Mouse (Mus musculus) left cerebral cortex, adult 18-20 months (tissue): ENCODE results near the gene Gm4131. TPM values are rescaled to one million over a fixed set of nuclear protein-coding genes. Genes with fewer than 3 reads are reported as not detected.

Experiments used
- DNase-seq, 2 experiments: peaks; one replicate each; pipeline ENCODE4 v3.0.0; 2021 to 2022; ENCODE audit warnings: low spot score in 2 of 2, mixed read lengths in 1 of 2
- total RNA-seq, 2 experiments: library from RNA; stranded (reverse); gene quantifications; 2 replicates each; pipeline ENCODE4 v1.2.3; 2021

The Gm4131 gene
- total RNA-seq, 2 experiments from 2014 or later = not detected

DNA sequence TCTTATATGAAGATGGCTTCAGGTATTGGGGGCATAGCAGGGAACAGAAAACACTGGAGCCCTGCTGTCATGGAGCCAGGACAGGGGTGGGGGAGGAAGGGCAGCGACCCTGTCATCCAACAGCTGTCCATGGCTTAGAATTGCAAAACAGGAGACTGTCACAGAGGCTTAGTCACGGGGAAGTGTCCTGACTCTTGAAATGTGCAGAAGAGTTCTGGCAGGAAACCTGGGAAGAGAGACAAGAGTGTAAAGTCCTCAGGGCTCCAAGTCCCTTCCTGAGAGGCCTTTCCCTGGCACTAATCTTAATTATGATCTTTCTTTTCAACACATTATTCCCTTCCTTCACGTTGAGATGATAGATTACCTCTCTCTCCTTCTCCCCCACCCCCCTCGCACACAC lies 16.6 kb downstream of the Gm4131 start:
- no peak for DNase-seq

DNA sequence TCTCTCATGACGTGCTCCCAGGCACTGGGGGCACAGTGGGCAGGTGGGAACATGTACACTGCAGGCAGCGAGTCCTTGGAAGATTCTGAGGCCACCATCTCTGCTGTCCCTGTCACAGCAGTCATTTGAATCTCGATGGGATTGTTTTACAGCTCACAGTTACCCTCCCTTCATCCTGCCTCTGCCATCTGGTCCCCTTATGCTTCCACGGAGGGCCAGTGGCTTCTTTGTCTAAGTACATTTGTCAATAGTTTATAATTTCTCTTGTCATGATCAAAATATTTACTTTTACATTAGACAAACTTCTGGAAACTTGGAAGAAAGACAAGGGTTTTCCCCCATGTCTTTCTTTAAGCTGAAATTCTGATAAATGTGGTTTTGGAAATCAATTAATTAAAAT lies 20.0 kb downstream of the Gm4131 start:
- DNase-seq = no peak

DNA sequence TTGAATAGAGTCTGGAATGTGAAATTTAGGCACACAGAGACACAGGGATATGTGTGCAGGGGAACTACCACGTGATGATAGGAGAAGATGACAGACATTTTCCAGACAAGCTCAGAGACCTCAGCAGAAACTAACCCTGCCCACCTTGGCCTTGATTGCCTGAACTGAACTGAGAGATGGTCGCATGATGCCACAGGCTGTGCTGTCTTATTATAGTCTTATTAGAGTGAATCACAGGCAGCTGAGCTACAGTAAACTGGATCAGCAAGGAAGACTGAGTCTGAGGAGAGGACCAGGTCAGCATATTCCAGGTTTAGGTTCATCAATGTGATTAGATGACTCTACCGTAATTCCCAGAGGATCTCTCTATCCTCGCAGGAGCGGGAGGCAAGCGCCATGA lies 20.4 kb downstream of the Gm4131 start:
- DNase-seq = no peak

DNA sequence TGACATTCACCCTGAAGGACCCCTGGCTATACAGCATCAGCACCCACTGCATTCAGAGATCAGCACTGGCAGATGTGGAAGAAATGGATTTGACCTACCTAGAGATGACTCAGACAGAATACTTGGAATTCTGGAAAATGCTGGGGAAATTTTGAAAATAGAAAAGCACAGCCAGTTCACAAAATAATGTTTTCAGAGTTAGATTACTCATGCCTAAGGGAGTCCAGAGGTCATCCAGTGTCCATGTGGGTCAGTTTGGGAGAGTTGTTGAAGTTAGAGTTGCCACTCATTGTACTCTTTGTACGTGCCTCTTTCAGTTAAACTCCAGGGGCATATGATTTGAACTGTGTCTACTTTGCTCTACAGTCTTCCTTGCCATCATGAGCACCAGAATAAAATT lies 25.0 kb downstream of the Gm4131 start:
- DNase-seq = no peak

GRCm38 (mm10) chr14:62539834-62540233 lies 26.9 kb downstream of the Gm4131 start:
- DNase-seq = no peak

GRCm38 (mm10) chr14:62536988-62537387 lies 29.7 kb downstream of the Gm4131 start:
- no peak for DNase-seq

DNA sequence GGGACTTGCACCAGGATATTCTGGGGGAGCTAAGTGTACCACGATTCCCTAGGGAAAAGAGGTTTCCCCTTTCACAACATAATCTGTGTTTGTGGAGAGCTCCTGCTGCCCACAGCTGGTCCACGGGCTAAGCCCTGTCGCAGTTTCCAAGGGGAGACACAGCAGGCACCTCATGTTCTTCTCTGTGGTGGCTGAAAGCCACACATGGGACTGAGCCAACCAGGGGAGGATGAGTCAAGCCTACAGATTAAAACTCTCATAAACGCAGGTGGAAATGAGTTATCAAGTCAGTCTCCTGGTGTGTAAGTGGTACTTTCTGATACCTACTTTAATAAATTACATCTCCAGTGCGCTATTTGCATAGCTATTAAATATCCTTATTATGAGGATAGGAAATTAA lies 30.6 kb downstream of the Gm4131 start:
- no peak for DNase-seq

- DNase-seq = no peak
These were observed 35.8 kb downstream of the Gm4131 start for GRCm38 (mm10) chr14:62530951-62531350.

- DNase-seq = no peak
These were observed 53.9 kb downstream of the Gm4131 start for GRCm38 (mm10) chr14:62512845-62513244.

DNA sequence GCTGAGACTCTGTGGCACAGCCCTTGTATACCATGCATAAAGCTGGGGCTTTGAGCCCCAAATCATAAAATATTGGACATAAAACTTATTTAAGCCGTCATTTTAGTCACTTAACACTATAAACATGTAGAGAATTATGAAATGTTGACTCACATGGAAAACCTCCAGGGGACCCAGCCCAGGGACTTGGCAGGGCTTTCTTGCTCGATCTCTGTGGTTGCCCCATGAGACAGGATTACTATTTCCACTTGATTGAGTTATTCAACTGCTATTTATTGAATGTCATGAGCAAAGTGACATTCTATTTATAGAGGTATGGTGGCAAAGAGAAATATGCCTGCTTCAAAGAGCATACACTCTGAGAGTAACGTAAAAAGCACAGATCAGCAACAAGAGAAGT lies 57.4 kb downstream of the Gm4131 start:
- no peak for DNase-seq

DNA sequence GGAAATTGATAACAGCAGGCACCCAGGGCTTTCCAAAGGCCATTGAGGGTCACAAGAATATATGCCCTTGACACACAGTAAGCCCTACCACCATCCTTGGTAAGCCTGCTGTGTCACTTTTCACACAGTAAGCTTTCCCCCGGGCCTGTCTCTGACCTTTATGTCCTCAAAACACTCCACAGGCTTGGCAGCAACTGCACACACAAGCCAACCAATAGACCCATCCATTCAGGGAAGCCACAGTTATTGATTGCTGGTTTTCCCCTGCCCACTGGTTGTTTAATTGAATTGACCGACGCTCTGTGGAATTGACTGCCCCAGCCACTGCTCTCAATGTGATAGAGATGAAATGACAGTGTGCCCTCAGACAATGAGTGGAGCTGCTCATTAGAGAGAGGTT lies 60.5 kb downstream of the Gm4131 start:
- no peak for DNase-seq

DNA sequence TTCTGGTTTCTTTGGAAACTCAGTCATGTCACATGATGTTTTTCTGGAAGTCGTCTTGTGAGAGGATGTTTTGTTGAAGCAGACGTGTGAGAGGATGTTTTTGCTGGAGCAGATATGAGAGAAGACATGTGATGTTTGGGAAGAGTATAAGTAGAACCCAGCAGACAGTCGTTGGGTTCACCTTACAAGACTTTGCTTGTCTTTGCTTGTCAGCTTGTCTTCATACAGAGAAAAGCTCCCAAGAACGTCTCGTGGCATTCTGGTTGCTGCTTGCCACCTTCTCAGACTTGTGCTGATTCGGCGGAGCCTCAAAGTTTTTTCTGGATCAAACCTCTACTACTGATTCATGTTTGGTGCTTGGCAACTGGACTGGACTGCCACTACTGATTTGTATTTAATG lies 69.3 kb downstream of the Gm4131 start:
- DNase-seq = no peak

GRCm38 (mm10) chr14:62496501-62496900 lies 70.2 kb downstream of the Gm4131 start:
- DNase-seq = no peak

DNA sequence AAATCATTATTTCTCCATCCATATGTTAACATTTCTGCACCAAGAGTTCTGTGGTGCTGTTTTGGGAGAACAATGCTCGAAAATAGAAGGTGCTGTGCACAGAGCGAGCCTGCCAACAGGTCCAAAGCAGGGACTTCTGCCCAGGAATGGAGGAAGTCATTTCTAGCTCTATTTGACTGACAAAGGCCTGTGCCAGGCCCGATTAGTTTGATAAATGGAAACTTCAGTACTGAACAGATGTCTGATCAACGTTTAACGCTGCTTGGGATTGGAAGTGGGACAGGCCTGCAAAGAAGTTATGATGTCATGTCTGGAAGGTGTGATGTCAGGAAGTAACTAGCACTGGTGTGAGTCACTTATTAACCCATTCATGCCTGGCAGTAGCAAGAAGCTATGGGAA lies 73.3 kb downstream of the Gm4131 start:
- DNase-seq = peak in 1 of 2 experiments; percentile 6

DNA sequence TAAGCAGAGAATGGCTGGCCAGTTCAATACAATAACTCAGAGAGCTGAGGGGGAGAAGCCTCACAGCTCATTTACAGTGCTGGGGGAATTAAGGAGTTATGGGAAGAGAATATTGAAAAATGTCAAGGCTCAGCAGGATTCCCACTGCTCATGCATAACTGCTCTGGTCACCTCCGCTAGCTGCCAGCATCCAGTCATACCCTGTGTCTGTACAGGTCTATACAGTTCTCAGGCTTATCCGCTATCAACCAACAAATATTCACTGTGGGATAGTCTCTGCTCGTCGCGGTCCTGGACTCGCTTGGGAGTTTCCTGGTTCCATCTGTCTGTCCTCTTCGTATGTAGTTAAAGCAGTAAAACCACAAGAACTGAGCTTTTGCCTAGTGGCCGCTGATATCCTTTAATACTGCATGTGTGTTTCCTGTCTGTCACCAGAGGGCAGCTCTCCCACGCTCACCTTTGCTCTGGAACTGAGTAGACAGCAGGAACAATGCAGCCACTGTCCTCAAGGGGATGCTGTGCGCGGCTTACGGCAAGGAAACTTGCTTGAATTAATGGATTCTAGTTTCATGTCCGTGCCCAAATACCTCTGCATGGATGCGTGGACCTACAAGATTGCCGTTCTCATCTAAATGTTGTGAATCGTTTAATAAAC lies 74.4 kb downstream of the Gm4131 start:
- peak; percentile 68 to 75 for DNase-seq

DNA sequence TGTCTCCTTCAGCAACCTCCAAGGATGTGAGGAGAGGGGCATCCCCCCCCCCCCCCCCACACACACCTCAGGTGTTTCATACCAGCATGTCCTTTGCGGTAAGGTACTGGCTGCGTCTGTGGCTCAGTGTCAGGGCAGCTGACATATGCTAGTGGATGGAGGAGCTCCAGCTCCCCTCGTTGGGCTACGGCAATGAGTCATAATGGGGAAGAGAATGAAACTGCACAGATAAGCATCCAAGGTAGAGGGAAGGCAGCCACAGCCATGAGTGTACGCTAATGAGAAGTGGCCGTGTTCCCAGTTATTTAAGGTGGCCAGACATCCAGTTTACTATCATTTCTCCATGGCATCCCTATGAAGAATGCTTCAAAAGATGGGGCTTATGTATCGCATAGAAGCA lies 78.5 kb downstream of the Gm4131 start:
- peak in 1 of 2 experiments; percentile 5 for DNase-seq

- DNase-seq = no peak
These were observed 85.3 kb downstream of the Gm4131 start for GRCm38 (mm10) chr14:62481381-62481780.

- DNase-seq = no peak
These were observed 87.3 kb downstream of the Gm4131 start for GRCm38 (mm10) chr14:62479395-62479794.

DNA sequence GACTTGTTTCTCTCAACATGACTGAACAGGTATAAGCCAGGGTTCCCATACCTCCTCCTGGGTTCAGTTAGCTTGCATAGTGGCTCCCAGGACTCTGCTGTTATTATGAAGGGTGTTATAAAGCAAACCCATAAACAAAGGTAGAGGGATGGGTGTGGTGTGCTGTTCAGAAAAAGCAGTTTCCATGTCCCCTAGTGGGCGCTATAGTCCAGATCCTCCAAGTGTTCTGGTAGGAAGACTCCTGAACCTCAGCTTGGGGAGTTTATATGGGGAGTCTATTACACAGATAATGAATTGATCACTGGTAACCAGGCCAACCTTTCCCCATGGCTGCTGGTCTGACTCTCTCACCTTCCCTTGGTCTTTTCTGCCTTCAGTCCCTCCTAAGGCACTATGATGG lies 92.2 kb downstream of the Gm4131 start:
- DNase-seq = no peak

GRCm38 (mm10) chr14:62472061-62472460 lies 94.7 kb downstream of the Gm4131 start:
- no peak for DNase-seq

DNA sequence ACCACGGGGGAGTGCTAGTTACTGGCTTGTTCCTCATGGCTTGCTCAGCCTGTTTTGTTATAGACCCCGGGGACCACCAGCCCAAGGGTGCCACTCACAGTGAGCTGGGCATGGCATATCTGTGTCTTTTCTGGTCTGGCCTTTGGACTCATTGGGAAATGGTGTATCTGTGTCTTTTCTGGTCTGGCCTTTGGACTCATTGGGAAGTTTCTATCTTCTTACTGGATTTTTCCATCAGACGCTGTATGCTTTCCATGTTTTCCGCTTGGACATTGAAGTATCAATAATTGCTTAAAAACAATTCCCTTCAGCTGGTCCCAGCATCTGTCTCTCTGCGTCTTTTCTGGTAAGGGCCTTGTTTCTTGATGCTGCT lies 98.0 kb downstream of the Gm4131 start:
- DNase-seq = no peak

DNA sequence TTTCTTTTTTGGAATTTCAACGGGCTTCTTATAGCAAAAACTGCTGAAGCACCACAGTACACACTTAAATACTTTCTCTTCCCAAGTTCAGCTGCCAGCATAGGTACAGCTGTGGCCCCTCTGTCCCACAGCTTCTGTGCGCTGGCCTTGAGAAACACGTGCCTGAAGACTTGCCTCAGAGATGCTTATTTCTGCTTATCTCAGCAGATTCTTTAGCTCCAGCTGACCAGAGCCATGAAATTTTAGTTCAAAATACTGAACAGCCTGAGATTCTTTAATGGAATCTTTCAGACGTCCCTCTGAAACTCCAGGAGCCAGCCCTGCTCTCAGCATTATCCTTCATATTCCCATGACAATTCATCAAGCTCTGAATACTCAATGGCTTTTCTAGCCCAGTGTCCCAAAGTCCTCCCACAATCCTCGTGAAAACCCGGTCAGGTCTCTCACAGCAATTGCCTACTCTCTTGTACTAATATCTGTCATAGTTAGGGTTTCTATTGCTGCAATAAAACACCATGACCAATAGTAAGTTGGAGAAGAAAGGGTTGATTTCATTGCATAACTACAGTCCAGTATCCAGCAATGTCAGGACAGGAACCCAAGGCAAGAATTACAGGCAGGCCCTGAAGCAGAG lies 98.5 kb downstream of the Gm4131 start:
- no peak for DNase-seq

DNA sequence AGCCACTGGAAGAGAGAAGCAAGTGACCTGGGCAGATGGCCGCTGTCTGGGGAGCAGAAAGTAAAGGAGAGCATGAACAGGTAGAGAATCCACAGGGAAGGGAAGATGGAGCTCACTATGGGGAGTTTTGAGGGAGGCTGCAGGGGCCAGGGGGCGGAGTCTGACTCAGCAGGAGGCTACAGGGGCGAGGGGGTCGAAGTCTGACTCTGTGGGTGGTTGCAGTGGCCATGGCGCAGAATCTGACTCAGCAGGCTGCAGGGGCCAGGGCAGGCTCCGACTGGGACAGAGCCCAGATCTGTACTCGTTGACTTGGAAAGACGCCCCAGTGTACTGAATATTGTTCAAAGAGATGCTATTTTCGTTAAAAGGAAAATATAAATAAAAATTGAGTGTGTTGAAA lies 101.8 kb downstream of the Gm4131 start:
- peak in 1 of 2 experiments; percentile 3 for DNase-seq
